Mouse (Mus musculus): ENCODE measurements around the gene Snap23. TPM values are rescaled to one million over a fixed set of nuclear protein-coding genes. Genes with fewer than 3 reads are reported as not detected.

Gene Snap23
- polyA plus RNA-seq, 1 experiment from 2014 or later = 70.0 TPM

Other genes starting within 250 kb of the Snap23 start
- gene Vps39, start 214.5 kb upstream of the Snap23 start, polyA plus RNA-seq (2014; fragmentation: Nextera tagmentation; extraction: Ambion mirVana) = 28.3 and 30.2 TPM in 2 replicates
- 6.6 and 6.7 TPM in 2 replicates for gene Ganc, start 163.8 kb upstream of the Snap23 start, polyA plus RNA-seq (2014; fragmentation: Nextera tagmentation; extraction: Ambion mirVana)
- gene Tmem87a, start 163.6 kb upstream of the Snap23 start, polyA plus RNA-seq (2014; fragmentation: Nextera tagmentation; extraction: Ambion mirVana) = 7.2 and 8.3 TPM in 2 replicates
- gene Capn3, start 111.7 kb upstream of the Snap23 start, polyA plus RNA-seq (2014; fragmentation: Nextera tagmentation; extraction: Ambion mirVana) = 0.95 and 1.0 TPM in 2 replicates
- gene Zfp106, start 3.8 kb upstream of the Snap23 start, polyA plus RNA-seq (2014; fragmentation: Nextera tagmentation; extraction: Ambion mirVana) = 66.1 and 70.5 TPM in 2 replicates
- gene Haus2, start 41.7 kb downstream of the Snap23 start, polyA plus RNA-seq (2014; fragmentation: Nextera tagmentation; extraction: Ambion mirVana) = 31.1 and 32.3 TPM in 2 replicates
- gene Lrrc57, start 41.8 kb downstream of the Snap23 start, polyA plus RNA-seq (2014; fragmentation: Nextera tagmentation; extraction: Ambion mirVana) = 29.0 and 31.9 TPM in 2 replicates
- gene Stard9, start 61.5 kb downstream of the Snap23 start, polyA plus RNA-seq (2014; fragmentation: Nextera tagmentation; extraction: Ambion mirVana) = 3.3 and 4.2 TPM in 2 replicates